Mouse (Mus musculus) T-helper 2 cell (primary cell): Measurements from ENCODE around the gene Mvd.

Experiments used
- in situ Hi-C: fragments of 300-600 bp; cut with MboI, MseI; formaldehyde crosslinking; loops from one replicate; pipeline ENCODE4 v1.15.1; 2025; ENCODE audit warnings: high pct_unique_total_duplicates

Gene Mvd

DNA sequence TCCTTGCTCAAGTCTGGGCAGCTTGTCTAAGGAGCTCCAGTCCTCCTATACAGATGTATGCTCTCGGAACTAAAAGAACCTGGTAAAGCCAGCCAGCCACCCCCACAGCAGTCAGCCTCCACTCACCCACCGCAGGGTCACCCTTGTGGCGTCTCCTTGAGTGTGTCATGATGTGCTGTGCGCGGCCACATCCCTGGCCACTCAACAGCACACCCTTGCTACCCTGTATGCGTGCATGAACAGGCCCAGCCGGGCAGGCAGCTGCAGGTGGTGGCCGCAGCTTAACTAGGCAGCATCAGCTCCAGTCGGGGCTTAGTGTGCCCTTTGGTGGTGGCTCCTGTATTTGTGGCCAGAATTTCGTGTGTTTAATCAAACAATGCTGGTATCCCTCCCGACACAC is 13.9 kb upstream of the Mvd start:
- in situ Hi-C loops = no loop called here

DNA sequence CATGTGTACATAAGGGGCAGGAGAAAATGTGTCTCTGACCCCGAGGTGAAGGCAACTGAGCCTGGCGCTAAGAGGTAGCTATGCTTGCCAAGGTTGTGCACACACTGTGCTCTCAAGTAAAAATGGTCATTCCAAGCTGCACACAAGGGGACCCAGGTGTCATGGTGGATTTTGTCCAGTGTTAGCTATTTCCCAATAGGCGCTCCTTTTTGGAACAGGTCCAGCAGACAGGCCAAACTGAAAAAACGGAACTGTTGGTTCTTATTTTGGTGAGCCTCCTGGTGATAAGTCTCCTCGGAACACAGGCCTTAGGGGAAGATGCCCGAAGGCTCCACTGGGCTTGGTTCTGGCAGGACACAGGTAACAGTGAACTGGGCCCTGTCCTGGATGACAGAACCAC is 11.2 kb upstream of the Mvd start:
- in situ Hi-C loops = no loop called here

DNA sequence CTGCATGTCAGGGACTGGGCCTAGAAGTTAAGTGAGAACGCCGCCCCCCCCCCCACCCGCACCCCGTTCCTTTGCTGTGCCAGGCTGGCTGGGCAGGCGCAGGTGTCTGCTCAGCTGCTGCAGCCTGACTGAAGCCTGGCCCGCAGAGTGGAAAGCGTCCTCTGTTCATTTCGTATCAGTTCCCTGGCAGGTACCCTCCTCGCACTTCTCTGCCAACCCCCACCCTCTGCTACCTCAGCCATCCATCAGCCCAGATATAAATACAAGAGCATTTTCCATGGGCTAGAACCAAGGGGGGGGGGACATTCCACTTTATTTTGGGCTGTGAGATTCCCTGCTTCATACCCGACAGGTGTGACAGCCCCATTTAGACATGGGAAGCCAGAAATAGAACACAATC is 8.9 kb upstream of the Mvd start:
- in situ Hi-C loops = no loop called here

DNA sequence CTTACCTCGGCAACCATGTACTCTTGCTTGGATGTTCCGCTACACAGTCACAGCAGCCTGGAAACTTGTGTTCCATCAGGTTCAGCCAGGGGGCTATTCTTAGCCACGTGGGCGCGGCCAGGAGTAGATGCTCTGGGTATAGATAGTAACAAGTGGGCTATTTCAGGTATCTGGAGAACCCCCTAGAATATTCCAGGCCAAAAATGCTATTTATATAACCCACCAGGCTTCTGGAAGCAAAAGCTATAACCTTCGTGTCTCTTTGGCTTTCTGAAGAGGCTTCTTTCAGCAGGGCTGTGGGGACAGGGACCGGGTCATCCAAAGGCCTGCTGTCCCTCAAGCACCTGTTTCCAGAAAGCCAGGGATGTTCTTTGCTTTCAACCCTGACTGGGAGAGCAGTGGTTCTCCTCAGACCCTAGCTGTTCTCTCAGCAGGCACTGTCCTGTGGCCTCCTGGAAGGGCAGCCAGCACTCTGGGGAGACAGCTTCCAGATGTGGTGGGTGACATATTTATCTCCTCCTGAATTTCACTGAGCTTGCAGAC is 8.0 kb upstream of the Mvd start:
- in situ Hi-C loops = no loop called here

DNA sequence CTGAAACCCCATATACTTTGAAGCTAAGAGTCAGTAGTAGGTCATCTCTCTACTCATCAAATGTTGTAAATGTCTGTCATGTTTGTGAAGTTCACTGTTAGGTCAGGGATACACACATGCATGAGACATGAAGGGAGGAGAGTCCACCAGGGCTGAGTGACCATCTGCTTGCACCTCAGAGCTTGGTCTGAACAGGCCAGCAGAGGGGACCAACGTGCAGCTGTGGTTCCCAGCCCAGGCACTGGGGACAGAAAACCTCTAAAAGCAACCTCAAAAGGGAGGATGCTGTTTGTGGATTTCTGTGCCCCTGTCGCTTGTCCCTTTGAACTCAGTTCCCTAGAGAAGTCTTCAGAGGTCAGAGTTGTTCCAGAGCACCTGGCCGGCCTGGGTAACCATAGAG is 2.0 kb upstream of the Mvd start:
- in situ Hi-C loops = no loop called here

DNA sequence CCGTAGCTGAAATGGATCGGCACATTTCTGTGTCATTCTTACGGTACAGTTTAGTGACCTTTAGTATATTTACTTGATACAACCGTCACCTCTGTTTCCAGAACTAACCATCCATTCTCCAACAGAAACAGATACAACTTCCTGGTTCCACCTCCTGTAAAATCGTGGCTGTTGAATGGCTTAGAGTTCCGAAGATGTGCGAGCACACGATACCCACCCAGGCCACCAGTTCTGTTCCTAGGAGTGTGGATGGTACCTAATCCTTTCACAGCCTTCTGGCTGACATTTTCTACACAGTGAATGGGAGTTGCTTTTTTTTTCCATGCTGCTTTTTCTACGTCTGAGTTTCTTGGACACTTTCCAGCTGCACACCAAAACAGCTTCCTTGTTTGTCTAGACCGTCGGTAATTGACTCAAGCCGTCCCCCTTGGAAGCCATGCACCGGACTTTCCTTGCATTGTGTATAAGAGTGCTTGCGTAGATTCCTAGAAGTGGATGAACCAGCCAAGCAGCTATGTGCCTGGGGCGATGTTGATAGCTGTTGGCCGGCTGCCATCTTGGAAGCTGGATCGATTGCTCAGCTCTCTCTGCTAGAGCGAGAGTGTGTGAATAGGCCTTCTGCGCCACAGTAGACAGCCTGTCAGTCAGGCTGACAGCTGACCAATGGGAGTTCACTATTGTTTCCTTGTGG is 981 bp upstream of the Mvd start:
- in situ Hi-C loops = no loop called here

DNA sequence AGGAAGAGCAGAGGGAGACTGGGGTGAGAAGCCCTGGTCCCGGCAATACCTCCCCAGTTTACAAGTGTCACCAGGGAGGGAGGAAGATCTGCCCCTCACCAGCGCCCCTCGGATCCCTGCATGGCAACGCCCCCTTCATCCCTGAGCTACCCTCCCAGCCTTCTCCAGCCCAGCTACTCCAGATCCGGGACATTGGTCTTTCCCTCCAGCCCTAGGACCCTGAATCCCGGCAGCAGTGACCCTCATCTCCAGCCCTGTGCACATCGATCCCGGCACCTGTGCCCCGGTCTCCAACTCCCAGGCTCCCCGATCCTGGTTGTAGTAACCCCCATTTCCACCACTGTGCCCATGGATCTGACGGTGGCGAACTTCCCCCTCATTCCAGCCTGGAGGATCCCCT is 441 bp downstream of the Mvd start:
- in situ Hi-C loops = no loop called here

DNA sequence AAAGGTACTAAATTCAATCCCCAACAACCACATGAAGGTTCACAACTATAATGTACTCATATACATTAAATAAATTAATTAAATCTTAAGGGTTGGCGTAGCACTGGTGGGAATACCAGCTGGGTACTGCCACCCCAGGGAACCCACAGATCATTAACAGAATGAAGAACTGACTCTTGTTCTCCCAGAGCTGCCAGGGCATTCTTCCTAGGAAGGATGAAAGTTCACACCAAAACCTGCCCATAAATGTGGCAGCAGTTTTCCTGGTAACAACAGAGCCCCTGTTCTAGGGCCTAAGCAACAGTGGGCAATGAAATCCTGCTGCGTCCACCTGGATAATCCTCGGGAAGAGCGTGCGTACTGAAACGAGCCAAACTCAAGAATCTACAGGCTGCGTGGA is 866 bp downstream of the Mvd start:
- in situ Hi-C loops = no loop called here

DNA sequence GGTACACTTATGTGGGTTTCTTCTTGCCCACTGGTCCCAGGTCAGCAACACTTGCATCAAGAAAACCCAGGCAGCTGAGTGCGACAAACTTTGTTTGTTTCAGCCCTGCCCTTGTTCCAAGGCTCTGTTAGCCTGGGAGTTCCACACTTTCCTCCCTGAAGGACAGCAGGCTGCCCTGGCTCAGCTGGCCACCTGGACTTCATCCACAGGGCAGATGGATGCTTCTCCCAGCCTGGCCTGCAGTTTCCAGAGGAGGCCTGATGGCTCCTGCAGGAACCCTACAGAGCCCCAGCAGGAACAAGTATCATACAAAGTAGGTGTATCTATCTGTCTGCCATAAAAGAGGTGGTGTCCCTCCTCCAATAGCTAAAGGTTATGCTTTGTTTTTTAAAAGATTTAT is 1.9 kb downstream of the Mvd start:
- in situ Hi-C loops = no loop called here

DNA sequence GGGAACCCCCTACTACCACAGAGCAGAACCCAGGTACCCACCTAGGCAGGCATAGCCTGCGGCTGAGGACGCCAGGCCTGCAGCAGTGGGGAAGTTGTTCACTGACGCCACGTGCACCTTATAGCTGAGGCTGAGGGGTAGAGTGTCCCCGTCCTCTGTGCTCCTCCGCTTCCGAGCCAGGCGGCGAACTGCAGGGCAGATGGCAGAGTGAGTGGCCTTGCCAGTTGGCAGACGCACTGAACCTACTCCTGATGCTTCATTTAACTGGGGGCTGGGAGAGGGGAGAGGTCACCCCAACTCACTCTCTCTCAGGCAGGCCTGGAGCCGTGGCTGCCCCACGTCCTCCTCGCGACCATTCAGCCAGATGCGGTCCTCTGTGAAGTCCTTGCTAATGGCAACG is 3.9 kb downstream of the Mvd start:
- in situ Hi-C loops = loop anchor here (5.0 kb wide), 1 partner anchor 33 kb away; no protein-coding TSS in a partner anchor

DNA sequence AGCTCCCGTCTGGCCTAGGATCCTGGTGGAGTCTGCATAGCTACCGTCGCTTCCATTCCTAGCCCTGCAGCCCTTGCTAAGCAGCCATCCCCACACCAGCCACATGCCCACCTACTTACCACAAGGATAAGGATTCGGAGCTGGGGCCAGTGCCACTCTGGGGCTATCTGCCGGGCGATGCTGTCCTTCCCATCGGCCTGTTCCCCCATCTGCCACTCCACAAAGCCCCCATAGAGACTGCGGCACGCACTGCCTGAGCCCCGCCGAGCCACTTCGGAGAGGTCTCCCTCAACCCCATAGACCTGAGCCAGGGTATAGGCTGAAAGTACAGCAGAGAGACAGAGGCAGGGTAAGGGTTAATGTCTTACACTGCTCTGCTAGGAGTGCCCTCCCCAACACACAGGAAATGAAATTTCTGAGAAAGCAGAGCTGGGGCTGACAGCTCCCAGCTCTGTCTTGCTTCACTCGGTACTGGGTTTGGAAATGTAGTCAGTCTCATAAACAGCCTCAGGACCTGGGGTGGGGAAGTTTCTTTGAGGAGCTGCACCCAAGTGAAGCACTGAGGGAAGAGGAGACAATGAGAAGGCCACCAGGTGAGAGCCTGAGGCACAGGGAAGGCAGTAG is 5.4 kb downstream of the Mvd start:
- in situ Hi-C loops = loop anchor here (5.0 kb wide), 1 partner anchor 34 kb away; no protein-coding TSS in a partner anchor

DNA sequence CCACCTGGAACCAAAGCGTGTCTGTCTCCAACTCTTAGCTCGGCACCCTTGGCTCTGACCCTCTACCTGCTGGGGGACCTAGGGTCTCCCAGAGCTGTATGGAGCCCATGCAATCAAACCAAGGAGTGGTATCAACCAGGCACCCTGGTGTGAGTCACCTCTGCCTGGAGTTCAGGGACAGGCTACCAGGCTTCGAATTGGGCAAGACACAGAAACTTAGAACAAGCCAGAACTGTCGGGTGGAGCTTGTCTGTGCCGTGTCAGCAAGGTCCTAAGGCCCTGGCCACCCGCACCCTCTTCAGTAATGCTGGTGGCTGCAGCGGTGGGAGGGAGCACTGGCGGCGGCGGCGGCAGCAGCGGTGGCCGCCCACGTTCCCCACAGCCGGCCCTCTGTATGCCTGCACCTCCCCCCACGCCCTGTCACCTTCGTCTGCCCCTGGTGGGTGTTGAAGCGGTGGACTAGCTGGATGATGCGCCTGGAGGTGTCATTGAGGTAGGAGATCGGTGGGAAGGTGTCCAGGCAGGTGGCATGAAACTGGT is 6.6 kb downstream of the Mvd start:
- in situ Hi-C loops = loop anchor here (5.0 kb wide), 1 partner anchor 36 kb away; no protein-coding TSS in a partner anchor

DNA sequence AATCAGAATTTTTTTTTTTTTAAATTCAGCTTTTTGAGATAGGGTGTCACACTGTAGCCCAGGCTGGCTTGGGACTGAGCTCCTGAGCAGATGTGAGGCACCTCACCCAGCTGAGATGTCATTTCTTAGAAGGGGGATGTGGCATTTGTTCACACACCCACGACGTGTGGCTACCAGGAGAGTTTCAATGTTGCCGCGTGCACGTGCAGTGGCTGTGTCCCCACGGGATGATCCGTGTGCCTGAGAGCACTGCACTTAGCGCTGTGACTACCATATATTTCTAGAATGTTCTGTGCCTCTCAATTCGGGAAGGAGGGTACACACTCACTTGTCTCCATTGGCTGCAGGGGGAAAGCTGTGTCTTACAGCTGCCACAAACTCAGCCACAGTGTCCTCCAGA is 7.1 kb downstream of the Mvd start:
- in situ Hi-C loops = loop anchor here (5.0 kb wide), 1 partner anchor 36 kb away; no protein-coding TSS in a partner anchor

DNA sequence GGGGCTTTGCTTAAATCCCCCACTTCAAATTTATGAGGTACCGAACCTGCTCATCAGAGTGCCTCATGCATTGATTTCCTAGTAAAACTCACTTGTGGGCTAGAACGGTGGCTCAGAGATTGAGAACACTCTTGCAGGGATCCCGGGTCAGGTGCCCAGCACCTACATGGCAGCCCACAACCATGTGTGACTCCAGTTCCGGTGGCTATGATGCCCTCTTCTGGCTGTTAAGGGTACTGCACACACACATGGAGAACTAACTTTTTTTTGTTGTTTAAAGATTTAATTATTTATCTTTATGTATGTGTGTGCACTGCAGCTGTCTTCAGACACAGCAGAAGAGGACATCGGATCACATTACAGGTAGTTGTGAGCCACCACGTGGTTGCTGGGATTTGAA is 7.8 kb downstream of the Mvd start:
- in situ Hi-C loops = loop anchor here (5.0 kb wide), 1 partner anchor 37 kb away; no protein-coding TSS in a partner anchor

DNA sequence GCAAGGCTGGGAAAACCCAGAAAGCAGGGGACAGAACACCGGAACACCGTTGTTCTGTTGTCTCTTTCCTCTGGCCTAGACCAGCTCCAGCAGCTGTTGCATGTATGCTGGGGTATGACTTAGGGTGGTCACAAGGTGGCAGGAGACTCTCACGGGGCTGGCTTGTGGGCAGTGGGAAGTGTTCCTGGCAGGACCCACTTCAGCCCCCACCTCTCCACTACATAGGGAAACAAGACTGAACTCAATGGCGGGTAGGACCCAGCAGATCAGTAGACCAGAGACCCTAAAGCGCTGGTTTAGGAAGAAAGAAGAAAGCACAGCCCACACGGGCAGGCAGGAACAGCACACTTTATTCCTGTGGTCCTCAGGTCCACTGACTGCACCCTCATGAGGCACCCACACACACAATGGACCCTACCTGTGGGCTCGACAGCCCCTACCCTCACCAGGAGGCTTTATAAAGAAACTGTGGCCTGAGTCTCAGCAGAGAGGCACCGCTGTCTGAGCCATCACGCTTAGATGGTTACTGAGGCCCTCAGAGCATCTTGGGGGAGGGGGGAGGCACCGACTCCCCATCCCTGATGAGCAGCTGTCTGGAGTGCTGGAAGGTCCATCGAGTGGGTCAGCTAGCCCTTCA is 9.8 kb downstream of the Mvd start:
- in situ Hi-C loops = no loop called here

DNA sequence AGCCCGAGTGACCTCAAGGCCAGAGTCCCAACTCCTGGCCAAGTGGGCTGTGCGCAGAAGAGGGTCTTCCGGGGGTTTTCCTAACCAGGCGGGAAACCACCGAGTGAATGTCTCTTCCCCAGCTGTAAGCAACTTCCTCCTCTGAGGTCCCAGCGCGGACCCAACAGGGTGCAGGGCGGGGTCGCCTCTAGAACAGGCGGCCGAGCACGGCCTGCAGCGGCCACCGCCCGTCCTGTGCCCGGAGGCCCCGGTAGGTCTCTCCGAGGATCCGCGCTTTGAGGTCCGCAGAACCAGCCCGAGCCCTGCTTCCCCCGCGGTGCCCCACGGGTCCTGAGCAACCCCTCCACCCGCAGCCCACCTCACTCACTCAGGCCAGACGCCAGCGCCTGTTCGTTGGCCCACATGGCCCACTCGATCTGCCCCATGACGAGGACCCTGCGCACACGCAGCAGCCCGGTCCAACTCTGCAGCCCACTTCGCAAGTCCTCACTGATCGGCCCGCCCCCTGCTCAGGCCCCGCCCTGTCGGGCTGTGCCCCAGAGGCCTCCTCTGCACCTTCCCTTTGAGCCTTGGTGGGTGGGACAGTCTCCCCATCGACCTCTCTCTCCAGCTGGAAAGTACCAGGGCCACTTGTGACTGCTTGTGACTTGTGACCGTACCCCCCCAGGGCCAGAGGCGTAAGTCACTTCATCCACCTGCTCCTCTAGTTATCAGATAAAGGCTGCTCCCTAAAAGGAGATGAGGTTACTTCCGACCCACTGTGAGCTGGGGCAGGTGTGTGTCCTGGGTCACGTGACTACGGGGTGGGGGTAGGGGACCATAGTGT is 10.6 kb downstream of the Mvd start, which contains the start of gene Cyba:
Gene Cyba, minus strand, starts transcription at position 488 of the 826 bp plus-strand sequence.
- in situ Hi-C loops = no loop called here

DNA sequence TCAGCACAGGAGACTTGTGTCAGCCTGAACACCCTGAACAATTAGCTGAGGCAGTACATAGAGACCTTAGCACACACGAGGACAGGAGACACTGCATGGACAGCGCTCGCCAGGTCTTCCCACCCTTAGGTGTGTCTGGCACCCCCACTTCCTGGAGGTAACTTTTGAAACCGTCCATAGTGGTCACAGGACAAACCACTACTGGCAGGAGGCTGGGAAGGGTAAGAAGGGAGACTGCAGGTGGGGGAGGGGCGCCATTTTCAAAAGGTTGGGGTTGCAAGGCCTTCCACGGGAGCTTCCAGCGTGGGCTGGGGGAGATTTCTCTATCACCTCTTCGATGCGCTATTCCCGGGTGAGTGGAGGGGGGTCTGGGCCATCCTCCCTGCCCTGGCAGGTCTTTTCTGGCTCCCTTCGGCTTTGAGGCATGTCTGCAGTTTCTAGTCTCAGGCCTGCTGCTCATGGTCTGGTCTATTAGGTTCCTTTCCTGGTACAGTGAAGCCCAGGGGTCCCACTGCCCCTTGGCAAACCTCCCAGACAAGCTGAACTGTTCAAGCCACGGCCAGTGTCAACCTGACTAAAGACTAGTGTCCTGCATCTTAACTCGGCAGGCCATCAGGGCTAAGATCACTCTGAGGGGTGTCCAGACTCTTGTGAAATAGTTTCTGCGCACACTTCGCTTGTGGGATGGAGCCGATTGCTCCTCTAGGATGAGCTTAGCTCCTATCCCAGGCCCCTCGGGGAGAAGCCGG is 11.4 kb downstream of the Mvd start:
- in situ Hi-C loops = no loop called here

DNA sequence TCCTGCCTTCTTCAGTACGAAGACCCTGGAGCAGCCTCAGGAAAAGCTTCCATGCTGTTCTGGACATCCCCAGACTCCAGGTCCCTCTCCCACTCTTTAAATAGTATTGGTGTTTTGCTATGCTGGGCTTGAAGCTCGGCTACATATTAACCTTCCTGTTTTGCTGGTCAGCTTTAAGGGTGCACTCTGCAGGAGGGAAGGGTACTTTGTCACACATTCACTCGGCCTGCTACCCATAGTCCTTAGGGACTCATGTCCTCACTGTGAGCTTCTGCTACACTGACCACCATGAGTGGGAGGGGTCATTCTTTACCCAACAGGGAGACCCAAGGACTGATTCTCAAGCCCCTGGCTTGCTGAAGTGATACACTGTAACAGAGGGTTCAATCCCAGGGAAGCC is 12.6 kb downstream of the Mvd start:
- in situ Hi-C loops = no loop called here

DNA sequence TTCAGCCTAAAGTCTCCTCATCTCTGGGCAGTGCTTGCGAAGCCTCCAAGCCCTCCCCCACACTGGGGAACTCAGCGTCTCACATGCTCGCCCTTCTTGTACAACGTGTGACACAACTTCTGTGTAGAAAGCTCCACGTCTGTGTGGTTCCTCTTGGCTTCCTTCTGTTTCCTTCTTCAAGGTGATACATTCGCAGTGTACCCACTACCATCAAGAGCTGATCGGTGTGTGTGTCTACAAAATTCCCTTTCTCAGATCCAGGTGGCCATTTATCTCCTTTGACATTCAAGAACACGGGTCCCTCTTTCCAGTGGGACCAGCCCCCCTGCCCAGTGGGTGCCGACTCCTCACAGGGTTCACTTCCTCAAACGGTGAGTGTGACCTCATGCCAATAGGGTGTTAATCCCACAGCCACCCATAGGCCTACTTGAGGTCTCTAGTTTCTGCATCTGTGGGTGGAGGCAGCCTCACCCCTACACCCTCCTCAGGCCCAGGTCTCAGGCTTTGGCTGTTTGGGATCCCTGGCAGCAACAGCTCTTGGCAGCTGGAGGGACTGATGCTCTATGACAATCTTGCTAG is 13.1 kb downstream of the Mvd start:
- in situ Hi-C loops = no loop called here

DNA sequence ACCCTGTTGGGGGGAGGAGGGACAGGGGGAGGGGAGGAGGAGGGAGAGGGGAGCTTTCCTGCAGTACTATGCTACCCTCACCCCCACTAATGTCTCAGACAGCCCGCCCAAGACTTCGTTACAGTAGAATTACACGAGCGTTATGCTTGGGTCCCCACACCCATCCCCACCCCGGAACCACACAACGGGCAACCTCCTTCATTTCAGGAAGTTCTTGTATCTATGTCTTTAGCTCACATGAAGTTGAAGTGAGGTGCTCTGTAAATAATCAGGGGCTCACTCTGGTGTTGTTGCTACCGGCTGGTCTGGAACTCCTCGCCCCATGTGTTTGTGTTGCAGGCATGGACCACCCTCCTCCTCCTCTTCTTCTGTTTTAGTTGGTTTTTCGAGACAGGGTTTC is 15.1 kb downstream of the Mvd start:
- in situ Hi-C loops = no loop called here
